Mouse (Mus musculus) G1E (cell line): Measurements from ENCODE around the gene Chst11. TPM values are rescaled to one million over a fixed set of nuclear protein-coding genes. Genes with fewer than 3 reads are reported as not detected.

Experiments
- ATAC-seq: 2 replicates; pipeline ENCODE4 v1.8.0; 2016; ENCODE audit warnings: mild to moderate bottlenecking; ENCODE audit not compliant: insufficient number of reproducible peaks, poor library complexity, low FRiP score, severe bottlenecking; ENCODE audit errors: extremely low read depth
- DNase-seq: peaks from one replicate; pipeline ENCODE4 v3.0.0; 2012; ENCODE audit warnings: low spot score
- H3K27me3 ChIP-seq: 2 replicates; pipeline ENCODE4 v1.6.1; 2012; ENCODE audit warnings: mild to moderate bottlenecking, low read length, inconsistent platforms; ENCODE audit not compliant: insufficient read depth
- H3K36me3 ChIP-seq: replicated peaks from 2 replicates; pipeline ENCODE3; 2012; ENCODE audit warnings: mild to moderate bottlenecking, inconsistent platforms
- H3K4me1 ChIP-seq: 2 replicates; pipeline ENCODE4 v1.6.1; 2012; ENCODE audit warnings: low read depth, low read length, inconsistent platforms, mixed read lengths; ENCODE audit not compliant: insufficient read depth
- H3K4me3 ChIP-seq: 2 replicates; pipeline ENCODE4 v1.5.1; 2012; ENCODE audit warnings: low read depth, mild to moderate bottlenecking, inconsistent platforms, low read length, moderate library complexity, mixed read lengths
- H3K9me3 ChIP-seq: replicated peaks from 2 replicates; pipeline ENCODE4 v1.6.1; 2012; ENCODE audit warnings: inconsistent platforms
- CTCF ChIP-seq: IDR thresholded peaks from 2 replicates; pipeline ENCODE4 v1.5.1; 2012; ENCODE audit warnings: low read depth, low read length, inconsistent platforms, mixed read lengths
- GATA1 ChIP-seq: IDR thresholded peaks from 2 replicates; pipeline ENCODE4 v1.6.1; 2012; ENCODE audit warnings: borderline replicate concordance, low read length, inconsistent platforms, mixed read lengths
- GATA2 ChIP-seq: IDR thresholded peaks from 2 replicates; pipeline ENCODE4 v1.6.1; 2012; ENCODE audit warnings: low read depth, low read length, inconsistent platforms, borderline replicate concordance
- POLR2AphosphoS5 ChIP-seq: IDR thresholded peaks from 2 replicates; pipeline ENCODE4 v1.6.1; 2012; ENCODE audit warnings: low read depth, low read length, inconsistent platforms; ENCODE audit not compliant: insufficient replicate concordance
- TAL1 ChIP-seq: conservative IDR thresholded peaks from 2 replicates; pipeline ENCODE4 v1.6.1; 2012; ENCODE audit warnings: low read depth, low read length, inconsistent platforms, mixed read lengths
- polyA plus RNA-seq: library from polyadenylated mRNA; stranded (reverse); fragments of >175 nt; gene quantifications from 2 replicates; pipeline ENCODE4 v1.2.3, GENCODE M21; 2012
- total RNA-seq, 2 experiments: library from RNA; stranded (forward) in 1 of 2; stranded (reverse) in 1 of 2; fragments of 200-1000 nt in 1 of 2; fragments of >200 nt in 1 of 2; fragmentation: Nextera tagmentation in 1 of 2; gene quantifications; 2 replicates each; pipeline ENCODE4 v1.2.3; 2014 to 2017

Gene Chst11
- total and polyA plus RNA-seq, 3 experiments = 15.6 to 44.6 (median 38.2) TPM

GRCm38 (mm10) chr10:83056291-83056690, 71.0 kb downstream of the Chst11 start:
- ATAC-seq (no peak), DNase-seq (no peak)
- Histone ChIP-seq H3K9me3 (peaks cover 4% of the 10 kb centered on the region), H3K4me1 (peaks cover 27% of the 10 kb centered on the region), H3K36me3 (peaks cover 92% of the 10 kb centered on the region), H3K27me3 (no peaks in the 10 kb centered on the region), H3K4me3 (no peak overlapping the region)
- TF ChIP-seq TAL1 (no peak), POLR2AphosphoS5 (no peak), GATA2 (no peak), CTCF (no peak), GATA1 (no peak)

- H3K36me3 ChIP-seq = peaks cover 94% of the 10 kb centered on the region
- TF ChIP-seq TAL1 (no peak), GATA2 (no peak), POLR2AphosphoS5 (no peak), GATA1 (no peak), CTCF (no peak)
- H3K4me3 ChIP-seq = no peak overlapping the region
- H3K9me3 ChIP-seq = peaks cover 4% of the 10 kb centered on the region
- H3K27me3 ChIP-seq = no peaks in the 10 kb centered on the region
- H3K4me1 ChIP-seq = peaks cover 27% of the 10 kb centered on the region
- ATAC-seq = no peak
- DNase-seq = no peak
These were observed 71.6 kb downstream of the Chst11 start for GRCm38 (mm10) chr10:83056866-83057265.

- Histone ChIP-seq H3K27me3 (no peaks in the 10 kb centered on the region), H3K36me3 (peaks cover 93% of the 10 kb centered on the region), H3K9me3 (peaks cover 4% of the 10 kb centered on the region), H3K4me3 (no peak overlapping the region), H3K4me1 (peaks cover 27% of the 10 kb centered on the region)
- no peak for ATAC-seq
- TF ChIP-seq CTCF (no peak), GATA2 (no peak), POLR2AphosphoS5 (no peak), GATA1 (no peak), TAL1 (no peak)
- no peak for DNase-seq
These were observed 74.9 kb downstream of the Chst11 start for GRCm38 (mm10) chr10:83060066-83060782.

GRCm38 (mm10) chr10:83062315-83062714, 77.0 kb downstream of the Chst11 start:
- no peaks in the 10 kb centered on the region for H3K27me3 ChIP-seq
- no peak for ATAC-seq
- H3K36me3 ChIP-seq = peaks cover 94% of the 10 kb centered on the region
- no peak overlapping the region for H3K4me3 ChIP-seq
- TF ChIP-seq GATA1 = no peak
- no peak for TF ChIP-seq CTCF
- no peak for TF ChIP-seq POLR2AphosphoS5
- peaks cover 4% of the 10 kb centered on the region for H3K9me3 ChIP-seq
- no peak for DNase-seq
- peaks cover 24% of the 10 kb centered on the region for H3K4me1 ChIP-seq

- TF ChIP-seq POLR2AphosphoS5 (no peak), GATA2 (no peak), TAL1 (no peak), GATA1 (no peak), CTCF (no peak)
- Histone ChIP-seq H3K9me3 (no peaks in the 10 kb centered on the region), H3K36me3 (peaks cover 93% of the 10 kb centered on the region), H3K4me1 (peaks cover 30% of the 10 kb centered on the region), H3K27me3 (no peaks in the 10 kb centered on the region), H3K4me3 (no peak overlapping the region)
- ATAC-seq (no peak), DNase-seq (no peak)
These were observed 79.5 kb downstream of the Chst11 start for GRCm38 (mm10) chr10:83064796-83065195.

- no peaks in the 10 kb centered on the region for H3K9me3 ChIP-seq
- no peaks in the 10 kb centered on the region for H3K27me3 ChIP-seq
- ATAC-seq = no peak
- H3K4me1 ChIP-seq = peaks cover 20% of the 10 kb centered on the region
- TF ChIP-seq CTCF (no peak), GATA2 (no peak), POLR2AphosphoS5 (no peak), GATA1 (no peak), TAL1 (no peak)
- DNase-seq = no peak
- peaks cover 88% of the 10 kb centered on the region for H3K36me3 ChIP-seq
- H3K4me3 ChIP-seq = no peak overlapping the region
These were observed 80.9 kb downstream of the Chst11 start for GRCm38 (mm10) chr10:83066159-83066558.
